Mouse (Mus musculus): ENCODE data around the gene Zfp866. TPM values are rescaled to one million over a fixed set of nuclear protein-coding genes. Genes with fewer than 3 reads are reported as not detected.

The Zfp866 gene
- polyA plus RNA-seq, 1 experiment from 2014 or later, result 34.7 TPM

- no peaks in the 10 kb centered on the region for H3K27me3 ChIP-seq (replicated peaks; ENCODE audit: low read depth, poor library complexity, severe bottlenecking)
- peaks cover 80% of the 10 kb centered on the region for H3K36me3 ChIP-seq (replicated peaks)
- H3K4me1 ChIP-seq, result no peaks in the 10 kb centered on the region
- no peak for DNase-seq (ENCODE audit: low spot score)
- no peaks in the 10 kb centered on the region for H3K9me3 ChIP-seq
- no peak overlapping the region for H3K27ac ChIP-seq (replicated peaks)
- 96% methylated on average over 5 of the region's 5 CpGs for WGBS
- no peak overlapping the region for H3K4me3 ChIP-seq
Measured at GRCm38 (mm10) chr8:69758316-69758715, 32.7 kb downstream of the Zfp866 start.

- no peaks in the 10 kb centered on the region for H3K27me3 ChIP-seq (replicated peaks; ENCODE audit: low read depth, poor library complexity, severe bottlenecking)
- peaks cover 32% of the 10 kb centered on the region for H3K36me3 ChIP-seq (replicated peaks)
- H3K4me1 ChIP-seq, result peaks cover 6% of the 10 kb centered on the region
- 91% methylated on average over 2 of the region's 2 CpGs for WGBS
- no peak for DNase-seq (ENCODE audit: low spot score)
- no peaks in the 10 kb centered on the region for H3K9me3 ChIP-seq
- H3K27ac ChIP-seq (replicated peaks), result no peak overlapping the region
- no peak overlapping the region for H3K4me3 ChIP-seq
Measured at GRCm38 (mm10) chr8:69752437-69752836, 38.5 kb downstream of the Zfp866 start.

GRCm38 (mm10) chr8:69749544-69750454, 41.2 kb downstream of the Zfp866 start, which contains the start of gene Zfp963:
Zfp963 (minus strand) TSS chr8:69749970.
- no peaks in the 10 kb centered on the region for H3K27me3 ChIP-seq (replicated peaks; ENCODE audit: low read depth, poor library complexity, severe bottlenecking)
- H3K9me3 ChIP-seq, result no peaks in the 10 kb centered on the region
- peaks cover 14% of the 10 kb centered on the region; the same call in 1 of the 2 replicates for H3K36me3 ChIP-seq (replicated peaks)
- 3% methylated on average over 48 of the region's 48 CpGs for WGBS
- peak; percentile 95 for DNase-seq (ENCODE audit: low spot score)
- H3K4me3 ChIP-seq, result peak within 1 kb of the TSS; percentile 78
- peaks cover 6% of the 10 kb centered on the region for H3K4me1 ChIP-seq
- peak within 1 kb of the TSS; percentile 98 for H3K27ac ChIP-seq (replicated peaks)

GRCm38 (mm10) chr8:69741231-69741630, 49.7 kb downstream of the Zfp866 start:
- Histone ChIP-seq H3K4me3 (no peak overlapping the region), H3K27ac (replicated peaks) (no peak overlapping the region), H3K36me3 (replicated peaks) (peaks cover 24% of the 10 kb centered on the region), H3K27me3 (replicated peaks; ENCODE audit: low read depth, poor library complexity, severe bottlenecking) (no peaks in the 10 kb centered on the region), H3K9me3 (no peaks in the 10 kb centered on the region), H3K4me1 (no peaks in the 10 kb centered on the region)
- no peak for DNase-seq (ENCODE audit: low spot score)
- WGBS, result 79% methylated on average over 2 of the region's 2 CpGs

GRCm38 (mm10) chr8:69740763-69741162, 50.2 kb downstream of the Zfp866 start:
- H3K36me3 ChIP-seq (replicated peaks), result peaks cover 24% of the 10 kb centered on the region
- no peak overlapping the region for H3K4me3 ChIP-seq
- no peaks in the 10 kb centered on the region for H3K27me3 ChIP-seq (replicated peaks; ENCODE audit: low read depth, poor library complexity, severe bottlenecking)
- no peak for DNase-seq (ENCODE audit: low spot score)
- 83% methylated on average over 6 of the region's 6 CpGs for whole genome bisulfite sequencing
- no peaks in the 10 kb centered on the region for H3K4me1 ChIP-seq
- no peak overlapping the region for H3K27ac ChIP-seq (replicated peaks)
- no peaks in the 10 kb centered on the region for H3K9me3 ChIP-seq

- H3K36me3 ChIP-seq (replicated peaks), result no peaks in the 10 kb centered on the region
- WGBS, result 74% methylated on average over 1 of the region's 1 CpGs
Measured at GRCm38 (mm10) chr8:69735495-69735894, 55.5 kb downstream of the Zfp866 start.

GRCm38 (mm10) chr8:69717232-69717580, 73.8 kb downstream of the Zfp866 start:
- DNase-seq (ENCODE audit: low spot score), result no peak
- peak overlapping the region; percentile 97 for H3K4me3 ChIP-seq

More at GRCm38 (mm10) chr8:69735495-69735894, 55.5 kb downstream of the Zfp866 start:
- Histone ChIP-seq H3K4me1 (no peaks in the 10 kb centered on the region), H3K9me3 (no peaks in the 10 kb centered on the region), H3K27ac (replicated peaks) (no peak overlapping the region), H3K4me3 (no peak overlapping the region), H3K27me3 (replicated peaks; ENCODE audit: low read depth, poor library complexity, severe bottlenecking) (no peaks in the 10 kb centered on the region)
- DNase-seq (ENCODE audit: low spot score), result no peak

GRCm38 (mm10) chr8:69716403-69717231, 74.4 kb downstream of the Zfp866 start:
- peaks cover 15% of the 10 kb centered on the region for H3K4me1 ChIP-seq
- under 1% methylated on average over 52 of the region's 52 CpGs for WGBS
- no peaks in the 10 kb centered on the region for H3K27me3 ChIP-seq (replicated peaks; ENCODE audit: low read depth, poor library complexity, severe bottlenecking)
- peaks cover 24% of the 10 kb centered on the region for H3K36me3 ChIP-seq (replicated peaks)
- peak overlapping the region; percentile 97 for H3K4me3 ChIP-seq
- DNase-seq (ENCODE audit: low spot score), result peak; percentile 94
- peak overlapping the region; percentile 99 for H3K27ac ChIP-seq (replicated peaks)
- no peaks in the 10 kb centered on the region for H3K9me3 ChIP-seq

More at GRCm38 (mm10) chr8:69717232-69717580, 73.8 kb downstream of the Zfp866 start:
- peaks cover 19% of the 10 kb centered on the region for H3K36me3 ChIP-seq (replicated peaks)
- no peaks in the 10 kb centered on the region for H3K27me3 ChIP-seq (replicated peaks; ENCODE audit: low read depth, poor library complexity, severe bottlenecking)
- H3K27ac ChIP-seq (replicated peaks), result peak overlapping the region; percentile 99
- WGBS, result 45% methylated on average over 5 of the region's 5 CpGs
- peaks cover 15% of the 10 kb centered on the region for H3K4me1 ChIP-seq
- no peaks in the 10 kb centered on the region for H3K9me3 ChIP-seq

- Histone ChIP-seq H3K4me3 (peak overlapping the region; percentile 97), H3K4me1 (peaks cover 15% of the 10 kb centered on the region), H3K9me3 (no peaks in the 10 kb centered on the region), H3K36me3 (replicated peaks) (peaks cover 37% of the 10 kb centered on the region), H3K27ac (replicated peaks) (no peak overlapping the region), H3K27me3 (replicated peaks; ENCODE audit: low read depth, poor library complexity, severe bottlenecking) (no peaks in the 10 kb centered on the region)
- 90% methylated on average over 6 of the region's 6 CpGs for WGBS
- no peak for DNase-seq (ENCODE audit: low spot score)
Measured at GRCm38 (mm10) chr8:69715366-69715765, 75.6 kb downstream of the Zfp866 start.

- 91% methylated on average over 8 of the region's 8 CpGs for WGBS
- H3K4me3 ChIP-seq, result no peak overlapping the region
- DNase-seq (ENCODE audit: low spot score), result no peak
- no peak overlapping the region for H3K27ac ChIP-seq (replicated peaks)
- H3K9me3 ChIP-seq, result no peaks in the 10 kb centered on the region
- no peaks in the 10 kb centered on the region for H3K27me3 ChIP-seq (replicated peaks; ENCODE audit: low read depth, poor library complexity, severe bottlenecking)
- peaks cover 15% of the 10 kb centered on the region for H3K4me1 ChIP-seq
- peaks cover 55% of the 10 kb centered on the region for H3K36me3 ChIP-seq (replicated peaks)
Measured at GRCm38 (mm10) chr8:69713516-69713915, 77.5 kb downstream of the Zfp866 start.

Data from embryonic facial prominence, embryonic 10.5 days (tissue).